Comparison of ENCODE assay signal across 20 mouse cellular contexts in the genomic region with DNA sequence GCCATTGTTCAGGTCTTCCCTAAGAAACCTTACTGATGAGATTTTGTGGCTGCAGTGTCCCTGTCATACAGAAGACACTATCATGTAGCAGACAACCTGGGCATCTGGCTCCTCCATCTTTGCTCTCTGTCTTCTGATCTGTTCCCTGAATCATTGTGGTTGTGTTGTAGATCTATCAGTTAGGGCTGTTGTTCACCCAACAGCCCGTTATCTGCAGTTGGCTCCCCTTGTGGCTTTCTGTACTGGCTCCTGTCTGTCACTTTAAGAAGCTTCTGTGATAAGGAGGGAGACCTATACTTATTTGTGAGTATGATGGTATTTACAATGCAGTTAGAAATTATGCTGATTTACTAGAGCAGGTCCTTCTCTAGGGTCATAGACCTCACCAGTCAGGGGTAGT. TPM values are rescaled to one million over a fixed set of nuclear protein-coding genes. Genes with fewer than 3 reads are reported as not detected.
DNase-seq lines count a peak whose midpoint lies in the region; ATAC-seq and TF ChIP-seq lines count a peak whose summit lies in the region.
"Had no signal": no experiment of that assay in that cellular context is flagged by ENCODE, and none has a peak within 500 bp of the region (broad histone marks: within the 10 kb centered on the region; RNA-seq: fewer than 3 reads in every experiment).

No protein-coding gene starts in this region.

- H3K9me3 ChIP-seq in forebrain, embryonic 13.5 days (replicated peaks), result no peaks in the 10 kb centered on the region
- H3K9me3 ChIP-seq in forebrain, embryonic 16.5 days (ENCODE audit: control insufficient read depth, low read length), result no peaks in the 10 kb centered on the region
- 0 out of 2 replicates have a peak, but pooled peaks cover 3% of the 10 kb centered on the region for H3K9me3 ChIP-seq in neural tube, embryonic 13.5 days
- H3K9me3 ChIP-seq in liver, embryonic 16.5 days (replicated peaks; ENCODE audit: control insufficient read depth, low read length), result no peaks in the 10 kb centered on the region
- no peaks in the 10 kb centered on the region for H3K9me3 ChIP-seq in kidney, embryonic 14.5 days (ENCODE audit: control insufficient read depth, low read length)
- H3K9me3 ChIP-seq: forebrain, embryonic 12.5 days; heart, embryonic 12.5 days; limb, embryonic 12.5 days; lung, embryonic 15.5 days had no signal

- TF ChIP-seq CTCF in left cerebral cortex, adult 2 months (IDR thresholded peaks at IDR 0.05), result no peak

- peak overlapping the region; percentile 67 for H3K4me2 ChIP-seq in forebrain, embryonic 13.5 days
- no peak overlapping the region; the same call in 1 of the 2 replicates for H3K4me2 ChIP-seq in forebrain, embryonic 16.5 days (ENCODE audit: low read length)
- peak overlapping the region; percentile 64 for H3K4me2 ChIP-seq in neural tube, embryonic 13.5 days
- H3K4me2 ChIP-seq in liver, embryonic 16.5 days (ENCODE audit: low read depth, low read length), result peak overlapping the region; percentile 80
- H3K4me2 ChIP-seq in kidney, embryonic 14.5 days (replicated peaks; ENCODE audit: low read depth, low read length), result no peak overlapping the region
- H3K4me2 ChIP-seq: heart, embryonic 12.5 days; limb, embryonic 12.5 days; lung, embryonic 15.5 days had no signal

- WGBS in forebrain, embryonic 13.5 days, result 84% methylated on average over 1 of the region's 1 CpGs
- 74% methylated on average over 1 of the region's 1 CpGs for WGBS in forebrain, embryonic 16.5 days
- 97% methylated on average over 1 of the region's 1 CpGs for WGBS in neural tube, embryonic 13.5 days
- WGBS in liver, embryonic 16.5 days (ENCODE audit: insufficient replicate concordance), result 19% methylated on average over 1 of the region's 1 CpGs
- WGBS in kidney, embryonic 14.5 days, result 89% methylated on average over 1 of the region's 1 CpGs

- H3K27ac ChIP-seq in forebrain, embryonic 13.5 days, result no peak overlapping the region
- H3K27ac ChIP-seq in forebrain, embryonic 16.5 days (ENCODE audit: low read length), result no peak overlapping the region
- no peak overlapping the region for H3K27ac ChIP-seq in neural tube, embryonic 13.5 days (replicated peaks)
- H3K27ac ChIP-seq in liver, embryonic 16.5 days (ENCODE audit: low read length), result peak overlapping the region; percentile 75
- no peak overlapping the region for H3K27ac ChIP-seq in left cerebral cortex, adult 2 months
- no peak overlapping the region for H3K27ac ChIP-seq in kidney, embryonic 14.5 days (ENCODE audit: low read depth, low read length)
- H3K27ac ChIP-seq: forebrain, embryonic 12.5 days; limb, embryonic 12.5 days; lung, embryonic 15.5 days; macrophage; stomach, postnatal 0 days had no signal

- H3K27me3 ChIP-seq in forebrain, embryonic 13.5 days, result peaks cover 3% of the 10 kb centered on the region
- H3K27me3 ChIP-seq in forebrain, embryonic 16.5 days (replicated peaks; ENCODE audit: control insufficient read depth, insufficient read depth, low read length), result 0 out of 2 replicates have a peak, but pooled peaks cover 2% of the 10 kb centered on the region
- H3K27me3 ChIP-seq in neural tube, embryonic 13.5 days, result peaks cover 3% of the 10 kb centered on the region; the same call in 1 of the 2 replicates
- no peaks in the 10 kb centered on the region; the same call in 1 of the 2 replicates for H3K27me3 ChIP-seq in liver, embryonic 16.5 days (ENCODE audit: control insufficient read depth, insufficient read depth, low read depth, low read length)
- H3K27me3 ChIP-seq in kidney, embryonic 14.5 days (ENCODE audit: control insufficient read depth, insufficient read depth, low read length), result no peaks in the 10 kb centered on the region
- H3K27me3 ChIP-seq: limb, embryonic 12.5 days had no signal

- H3K4me1 ChIP-seq in forebrain, embryonic 13.5 days, result peaks cover 17% of the 10 kb centered on the region
- 0 out of 2 replicates have a peak, but pooled peaks cover 6% of the 10 kb centered on the region for H3K4me1 ChIP-seq in forebrain, embryonic 16.5 days (replicated peaks; ENCODE audit: control insufficient read depth, insufficient read depth, low read length)
- peaks cover 20% of the 10 kb centered on the region for H3K4me1 ChIP-seq in neural tube, embryonic 13.5 days (replicated peaks)
- H3K4me1 ChIP-seq in liver, embryonic 16.5 days (ENCODE audit: control insufficient read depth, low read depth, low read length), result peaks cover 34% of the 10 kb centered on the region
- peaks cover 5% of the 10 kb centered on the region; the same call in 1 of the 2 replicates for H3K4me1 ChIP-seq in kidney, embryonic 14.5 days (ENCODE audit: control insufficient read depth, insufficient read depth, low read length)
- H3K4me1 ChIP-seq: limb, embryonic 12.5 days had no signal

- intact Hi-C loops in left cerebral cortex, adult 2 months (cut with DNase I), result no loop called here

- H3K9ac ChIP-seq in forebrain, embryonic 13.5 days, result no peak overlapping the region
- no peak overlapping the region for H3K9ac ChIP-seq in forebrain, embryonic 16.5 days (replicated peaks; ENCODE audit: low read depth, low read length)
- H3K9ac ChIP-seq in neural tube, embryonic 13.5 days, result no peak overlapping the region
- H3K9ac ChIP-seq in liver, embryonic 16.5 days (ENCODE audit: low read depth, low read length), result peak overlapping the region; percentile 36
- no peak overlapping the region for H3K9ac ChIP-seq in kidney, embryonic 14.5 days (ENCODE audit: low read depth, low read length)
- H3K9ac ChIP-seq: forebrain, embryonic 12.5 days; heart, embryonic 12.5 days; limb, embryonic 12.5 days; lung, embryonic 15.5 days had no signal

- ATAC-seq in forebrain, embryonic 13.5 days, result no peak
- no peak for ATAC-seq in forebrain, embryonic 16.5 days
- no peak for ATAC-seq in neural tube, embryonic 13.5 days (ENCODE audit: low read depth)
- no peak for ATAC-seq in liver, embryonic 16.5 days (ENCODE audit: low read depth)
- no peak for ATAC-seq in kidney, embryonic 14.5 days (ENCODE audit: low FRiP score, low TSS enrichment)
- ATAC-seq: intestine, postnatal 0 days had no signal

- no peaks in the 10 kb centered on the region for H3K36me3 ChIP-seq in forebrain, embryonic 13.5 days (ENCODE audit: poor library complexity, severe bottlenecking)
- H3K36me3 ChIP-seq in forebrain, embryonic 16.5 days (ENCODE audit: control insufficient read depth, insufficient read depth), result no peaks in the 10 kb centered on the region
- peaks cover 8% of the 10 kb centered on the region; the same call in 1 of the 2 replicates for H3K36me3 ChIP-seq in neural tube, embryonic 13.5 days
- H3K36me3 ChIP-seq in liver, embryonic 16.5 days (ENCODE audit: control insufficient read depth, insufficient read depth), result peaks cover 3% of the 10 kb centered on the region; the same call in 1 of the 2 replicates
- no peaks in the 10 kb centered on the region for H3K36me3 ChIP-seq in kidney, embryonic 14.5 days (ENCODE audit: control insufficient read depth, insufficient read depth, low read length)
- H3K36me3 ChIP-seq: limb, embryonic 12.5 days; lung, embryonic 15.5 days had no signal

- no peak overlapping the region for H3K4me3 ChIP-seq in forebrain, embryonic 13.5 days
- no peak overlapping the region for H3K4me3 ChIP-seq in forebrain, embryonic 16.5 days (replicated peaks; ENCODE audit: low read length)
- H3K4me3 ChIP-seq in neural tube, embryonic 13.5 days, result no peak overlapping the region
- H3K4me3 ChIP-seq in liver, embryonic 16.5 days (ENCODE audit: low read depth, low read length), result peak overlapping the region; percentile 91
- H3K4me3 ChIP-seq in left cerebral cortex, adult 2 months, result no peak overlapping the region
- H3K4me3 ChIP-seq in kidney, embryonic 14.5 days (ENCODE audit: low read length), result no peak overlapping the region
- H3K4me3 ChIP-seq: forebrain, embryonic 12.5 days; heart, embryonic 12.5 days; limb, embryonic 12.5 days; lung, embryonic 15.5 days had no signal

- no peak for DNase-seq in neural tube, embryonic 10.5 days (ENCODE audit: extremely low spot score, low spot score)
- DNase-seq in left cerebral cortex, adult 2 months (ENCODE audit: extremely low spot score in 1 of 2, low spot score in 2 of 2), result no peak
- DNase-seq in adrenal gland, postnatal 25 days, result no peak
- DNase-seq: adrenal gland, postnatal 10 days; cerebellum, adult 8-10 months; heart, postnatal 4 days; kidney, postnatal 14 days; thymus, postnatal 14 days had no signal

RNA-seq across cellular contexts. Expression of gene March8, which starts 2.7 kb away (rescaled TPM):
- polyA plus RNA-seq in forebrain, embryonic 13.5 days (2015; fragmentation: Nextera tagmentation; extraction: Ambion mirVana), result 40.7 and 49.3 TPM in 2 replicates
- 52.8 and 57.0 TPM in 2 replicates for polyA plus RNA-seq in forebrain, embryonic 16.5 days (2015; fragmentation: Nextera tagmentation; extraction: Ambion mirVana)
- 58.1 and 58.7 TPM in 2 replicates for polyA plus RNA-seq in neural tube, embryonic 13.5 days (2015; fragmentation: Nextera tagmentation; extraction: Ambion mirVana)
- 91.7 TPM in 2 replicates for polyA plus RNA-seq in liver, embryonic 16.5 days (2015; fragmentation: Nextera tagmentation; extraction: Ambion mirVana)
- total RNA-seq in left cerebral cortex, adult 2 months (2021), result 10 to 100 TPM; 45.5 to 49.5 TPM
- 65.2 and 78.1 TPM in 2 replicates for total RNA-seq in adrenal gland, postnatal 25 days (2021)
- polyA plus RNA-seq in kidney, embryonic 14.5 days (2014; fragmentation: Nextera tagmentation; extraction: Ambion mirVana), result 28.6 and 40.0 TPM in 2 replicates

Comparison
In these comparisons a context has a peak if more than half of its experiments do, and no peak if none do; other contexts are left out.
1. H3K4me2 ChIP-seq: peak in forebrain, embryonic 13.5 days (single experiment), neural tube, embryonic 13.5 days (single experiment) and liver, embryonic 16.5 days (single experiment); none in forebrain, embryonic 16.5 days (single experiment) and kidney, embryonic 14.5 days (single experiment).